Mouse (Mus musculus) heart, adult 11 months (tissue): Measurements from ENCODE around the gene B3galt4.
"Not testable (repeated sequence)": the region's sequence is repeated elsewhere in the genome, so short reads cannot be mapped to it uniquely, and the experiment has no call there.

Experiments used
- DNase-seq: peaks from one replicate; pipeline ENCODE4 v3.0.0; 2022

The B3galt4 gene

DNA sequence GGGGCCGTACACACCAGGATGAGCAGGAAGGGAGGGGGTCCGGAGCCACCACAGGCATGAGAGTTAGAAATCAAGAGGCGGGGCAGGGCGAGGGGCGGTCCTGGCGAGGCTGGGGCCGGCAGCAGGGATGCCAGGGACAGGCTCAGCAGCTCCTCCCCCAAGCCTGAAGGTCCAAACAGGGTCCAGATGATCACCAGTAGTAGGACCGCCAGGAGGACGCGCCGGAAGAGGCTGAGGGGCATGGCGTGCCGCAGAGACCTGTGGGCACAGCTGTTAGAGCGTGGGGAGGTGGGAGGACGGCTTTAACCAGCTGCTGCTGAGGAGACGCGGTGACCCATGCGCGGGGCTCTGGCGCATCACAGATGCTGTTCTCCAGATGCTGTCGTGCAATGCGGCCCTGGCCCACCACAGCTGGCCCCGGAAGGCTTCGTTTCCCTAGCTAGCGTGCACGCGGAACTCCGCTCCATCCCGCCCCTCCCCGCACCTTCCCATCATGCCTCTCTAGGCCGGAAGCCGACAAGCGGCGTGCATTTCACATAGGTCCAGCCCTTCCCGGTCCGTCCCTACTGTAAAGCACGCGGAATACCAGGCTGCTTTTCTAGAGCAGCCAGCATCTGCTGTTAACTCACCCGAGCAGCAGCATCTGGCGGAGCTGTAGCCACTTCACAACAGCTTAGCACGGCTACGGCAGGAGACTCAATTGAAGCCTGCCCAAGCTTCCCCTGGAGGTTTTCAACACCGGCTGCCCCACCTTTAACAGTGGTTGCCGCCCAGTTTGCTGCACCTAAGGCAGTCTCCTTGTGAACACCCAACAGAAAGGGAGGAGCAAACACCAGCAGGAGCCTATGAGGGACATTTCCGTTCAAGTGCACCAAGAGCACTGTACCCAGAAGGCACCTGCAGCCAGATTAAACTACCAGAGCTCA, at the start of gene B3galt4:
B3galt4 (minus strand) TSS at position 468 of the 926 bp plus-strand sequence.
- DNase-seq, result peak; percentile 98

DNA sequence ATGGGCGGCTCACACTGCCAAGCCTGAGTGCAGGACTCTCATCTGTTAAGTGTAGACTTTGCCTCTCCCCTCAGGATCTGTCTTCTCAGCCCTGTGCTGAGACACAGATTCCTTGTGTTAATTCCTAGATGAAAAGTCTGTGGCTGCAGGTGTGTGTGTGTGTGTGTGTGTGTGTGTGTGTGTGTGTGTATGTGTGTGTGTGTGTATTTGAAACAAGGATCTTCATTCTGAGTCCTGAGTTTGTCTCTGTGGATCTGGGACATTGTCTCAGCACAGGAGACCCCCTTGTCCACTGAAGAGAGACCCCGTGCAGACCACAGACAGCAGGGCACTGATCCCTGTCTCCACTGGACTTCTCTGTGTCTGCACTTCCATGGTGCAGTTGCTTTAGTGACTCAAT, 49.5 kb upstream of the B3galt4 start:
- DNase-seq, result not testable (repeated sequence)

DNA sequence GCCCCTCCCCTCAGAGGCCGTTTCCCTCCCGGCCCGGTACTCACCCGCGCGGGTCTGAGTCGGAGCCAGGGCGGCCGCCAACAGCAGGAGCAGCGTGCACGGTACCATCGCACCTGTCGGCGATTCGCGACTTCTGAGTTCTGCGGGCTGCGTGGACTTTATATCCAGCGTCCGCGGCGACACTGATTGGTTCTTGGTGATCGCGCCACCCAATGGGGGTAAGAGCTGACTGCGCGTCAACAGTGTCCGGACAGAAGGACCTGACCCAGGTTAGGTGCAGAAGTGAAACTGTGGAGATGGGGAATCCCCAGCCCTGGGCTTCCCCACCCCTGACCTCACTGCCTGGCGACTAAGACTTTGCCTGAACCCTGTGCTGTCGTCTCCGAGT, 48.9 kb upstream of the B3galt4 start, which contains the start of gene H2-K1:
H2-K1 (minus strand) TSS at position 198 of the 388 bp plus-strand sequence.
- DNase-seq, result peak; percentile 100

DNA sequence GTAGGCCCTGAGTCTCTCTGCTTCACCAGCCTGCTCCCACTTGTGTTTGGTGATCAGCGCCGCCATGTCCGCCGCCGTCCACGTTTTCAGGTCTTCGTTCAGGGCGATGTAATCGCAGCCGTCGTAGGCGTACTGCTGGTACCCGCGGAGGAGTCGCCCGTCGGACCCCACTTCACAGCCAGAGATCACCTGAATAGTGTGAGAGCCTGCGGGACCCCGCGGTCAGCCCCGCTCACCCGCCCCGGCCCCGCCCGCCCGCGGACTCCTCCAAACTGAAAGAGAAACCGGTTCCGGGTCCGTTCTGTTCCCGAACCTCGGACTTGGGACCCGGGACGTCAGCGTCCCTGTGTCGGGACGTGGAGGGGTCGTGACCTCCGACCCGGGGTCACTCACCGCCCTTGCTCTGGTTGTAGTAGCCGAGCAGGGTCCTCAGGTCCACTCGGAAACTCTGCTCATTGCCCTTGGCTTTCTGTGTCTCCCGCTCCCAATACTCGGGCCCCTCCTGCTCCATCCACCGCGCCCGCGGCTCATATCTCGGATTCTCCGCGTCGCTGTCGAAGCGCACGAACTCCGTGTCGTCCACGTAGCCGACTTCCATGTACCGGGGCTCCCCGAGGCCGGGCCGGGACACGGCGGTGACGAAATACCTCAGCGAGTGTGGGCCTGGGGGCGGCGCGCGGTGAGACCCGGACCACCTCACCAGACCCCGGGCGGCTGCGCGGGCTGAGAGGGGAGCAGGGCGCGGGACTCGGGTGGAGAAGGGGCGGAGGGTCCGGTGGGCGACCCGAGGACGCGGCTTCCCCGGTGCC, 48.3 kb upstream of the B3galt4 start:
- DNase-seq, result peak; percentile 97

DNA sequence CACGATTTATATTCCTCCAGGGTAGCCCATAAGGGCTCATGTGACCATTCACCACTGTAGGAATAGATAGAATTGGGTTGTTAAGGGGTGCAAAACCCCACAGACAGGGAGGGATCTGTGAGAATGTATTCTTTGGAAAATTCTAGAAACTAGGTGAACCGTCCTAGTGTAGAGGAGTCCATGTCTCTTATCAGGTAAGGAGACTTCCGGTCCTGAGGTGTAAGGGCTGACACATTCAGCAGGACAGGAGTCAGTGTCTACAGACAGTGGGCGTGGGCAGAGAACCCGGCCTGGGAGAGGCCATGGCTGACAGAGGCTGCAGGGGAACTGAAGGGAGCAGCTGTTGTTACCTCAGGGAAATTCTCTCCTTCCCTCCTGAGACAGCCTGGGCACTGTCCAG, 47.4 kb upstream of the B3galt4 start:
- peak; percentile 88 for DNase-seq

DNA sequence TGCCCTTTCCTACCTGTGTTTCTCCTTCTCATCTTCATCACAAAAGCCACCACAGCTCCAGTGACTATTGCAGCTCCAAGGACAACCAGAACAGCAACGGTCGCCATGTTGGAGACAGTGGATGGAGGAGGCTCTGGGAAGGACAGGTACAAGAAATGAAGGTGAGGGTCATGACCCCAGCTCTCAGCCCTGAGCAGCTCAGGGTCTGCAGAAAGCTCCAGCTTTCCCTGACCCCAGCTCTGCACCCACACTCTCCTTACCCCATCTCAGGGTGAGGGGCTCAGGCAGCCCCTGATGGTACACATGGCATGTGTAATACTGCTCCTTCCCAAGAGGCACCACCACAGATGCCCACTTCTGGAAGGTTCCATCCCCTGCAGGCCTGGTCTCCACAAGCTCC, 45.7 kb upstream of the B3galt4 start:
- DNase-seq, result peak; percentile 88

DNA sequence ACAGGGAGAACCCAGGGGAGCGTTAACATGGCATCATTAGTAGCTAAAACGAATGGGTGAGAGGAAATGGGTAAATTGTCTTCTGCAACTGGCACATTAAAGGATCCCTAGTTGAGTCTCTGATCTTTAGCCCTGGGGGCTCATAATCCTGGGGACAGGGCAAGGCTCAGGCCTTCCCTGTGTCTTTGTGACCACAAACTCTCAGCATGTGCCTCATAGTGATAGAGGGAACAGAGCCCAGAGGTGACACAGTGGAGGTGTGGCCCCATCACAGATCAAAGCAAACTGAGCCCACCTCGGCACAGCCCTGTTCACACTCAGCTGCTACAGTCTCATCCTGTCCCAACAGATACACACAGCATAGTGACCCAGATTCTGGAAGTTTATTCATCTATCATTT, 44.4 kb upstream of the B3galt4 start:
- DNase-seq, result no peak

DNA sequence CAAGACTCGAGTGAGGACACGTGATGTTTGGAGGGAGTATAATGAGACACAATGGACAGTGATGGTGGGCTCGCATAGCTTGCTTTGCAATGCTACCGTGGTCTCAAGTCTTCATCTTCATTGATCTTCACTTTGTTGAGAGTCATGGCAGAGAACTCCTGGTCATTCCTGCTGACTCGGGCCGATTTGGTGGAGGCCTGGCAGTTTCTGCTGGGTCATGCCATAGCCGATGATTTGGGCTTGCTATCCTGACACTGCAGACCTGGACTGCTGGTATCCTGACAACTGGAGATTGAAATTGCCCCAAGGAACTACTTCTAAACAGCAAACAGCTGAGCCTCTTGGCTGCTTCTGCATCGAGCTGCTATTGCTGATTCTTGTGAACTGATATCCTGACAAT, 43.7 kb upstream of the B3galt4 start:
- no peak for DNase-seq

DNA sequence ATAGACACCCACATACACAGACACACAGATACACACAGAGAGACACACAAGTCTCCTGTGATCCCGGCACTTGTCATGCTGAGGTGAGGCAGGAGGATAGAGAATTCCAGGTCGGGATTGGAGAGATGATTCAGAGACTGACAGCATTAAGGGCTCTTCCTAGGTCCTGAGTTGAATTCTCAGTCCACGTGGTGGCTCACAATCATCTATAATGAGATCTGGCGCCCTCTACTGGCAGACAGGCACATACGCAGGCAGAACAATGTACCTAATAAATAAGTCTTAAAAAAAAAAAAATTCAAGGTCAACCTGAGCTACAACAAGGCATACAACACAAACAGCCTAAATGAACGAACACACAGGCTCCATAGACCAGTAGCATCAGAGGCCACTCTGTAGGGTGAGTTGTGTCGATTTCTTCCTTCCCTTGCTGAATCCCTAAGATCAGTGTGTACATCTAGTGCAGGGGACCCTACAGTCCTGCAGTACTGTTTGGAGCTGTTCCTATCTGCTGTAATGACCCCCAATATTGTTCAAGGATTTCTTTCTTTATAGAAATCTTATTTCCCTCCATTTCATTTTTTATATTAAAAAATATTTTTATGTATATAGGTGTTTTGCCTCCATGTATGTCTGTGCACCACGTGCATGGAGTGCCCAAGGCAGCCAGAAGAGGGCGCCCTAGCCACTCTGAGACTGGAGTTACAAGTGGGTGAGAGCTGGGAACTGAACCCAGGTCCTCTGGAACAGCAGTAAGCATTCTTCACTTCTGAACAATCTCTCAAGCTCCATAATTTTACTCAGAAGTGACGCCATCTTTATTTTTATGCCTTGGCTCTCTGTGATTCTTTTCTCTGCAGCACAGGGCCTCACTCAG, 40.7 kb upstream of the B3galt4 start:
- DNase-seq, result no peak

DNA sequence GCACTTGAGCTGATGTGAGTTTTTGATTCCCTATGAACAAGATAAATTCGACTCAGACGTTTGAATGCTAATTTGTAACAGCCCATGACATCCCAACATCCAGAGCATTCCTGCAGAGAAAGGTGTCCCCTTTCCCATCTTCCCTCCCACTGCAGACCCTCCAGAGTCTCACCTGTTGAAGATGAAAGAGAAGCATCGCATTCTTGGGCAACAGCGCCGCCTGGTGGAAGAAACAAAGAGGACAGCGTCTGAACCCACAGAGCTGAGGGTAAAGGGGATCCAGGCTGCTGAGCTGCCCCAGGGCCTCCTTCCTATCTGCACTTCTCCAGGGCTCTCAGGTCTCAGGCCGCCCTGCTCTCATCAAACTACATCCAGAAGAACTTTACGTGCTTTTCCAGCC, 30.8 kb upstream of the B3galt4 start:
- DNase-seq, result peak; percentile 94

DNA sequence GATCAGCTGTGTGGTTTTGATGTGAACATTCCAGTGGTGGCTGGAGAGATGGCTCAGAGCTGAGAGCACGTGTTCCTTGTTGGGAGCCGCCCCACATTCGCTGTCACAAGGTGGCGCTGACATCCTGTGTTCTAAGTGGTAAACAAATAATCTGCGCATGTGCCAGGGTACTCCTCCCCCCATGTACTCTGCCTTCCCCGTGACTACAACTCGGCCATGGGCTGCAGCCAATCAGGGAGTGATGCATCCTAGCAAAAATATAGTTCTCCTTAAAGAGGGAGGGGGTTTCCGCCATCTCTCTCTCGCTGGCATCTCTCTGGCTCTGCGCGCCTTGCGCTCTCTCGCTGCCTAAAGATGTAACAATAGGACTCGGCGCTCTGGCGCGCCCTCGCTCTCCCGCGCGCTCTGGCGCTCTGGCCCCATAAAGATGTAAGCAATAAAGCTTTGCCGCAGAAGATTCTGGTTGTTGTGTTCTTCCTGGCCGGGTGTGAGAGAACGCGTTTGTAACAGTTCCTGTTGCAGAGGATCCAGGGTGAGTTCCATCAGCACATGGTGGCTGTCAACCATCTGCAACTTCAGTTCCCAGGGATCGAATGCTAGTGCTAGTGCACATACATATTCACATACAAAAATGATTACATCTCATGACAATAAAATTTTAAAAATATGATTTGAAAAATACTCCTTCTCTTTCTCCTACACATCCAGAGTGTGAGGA, 30.1 kb upstream of the B3galt4 start:
- DNase-seq, result peak; percentile 100

DNA sequence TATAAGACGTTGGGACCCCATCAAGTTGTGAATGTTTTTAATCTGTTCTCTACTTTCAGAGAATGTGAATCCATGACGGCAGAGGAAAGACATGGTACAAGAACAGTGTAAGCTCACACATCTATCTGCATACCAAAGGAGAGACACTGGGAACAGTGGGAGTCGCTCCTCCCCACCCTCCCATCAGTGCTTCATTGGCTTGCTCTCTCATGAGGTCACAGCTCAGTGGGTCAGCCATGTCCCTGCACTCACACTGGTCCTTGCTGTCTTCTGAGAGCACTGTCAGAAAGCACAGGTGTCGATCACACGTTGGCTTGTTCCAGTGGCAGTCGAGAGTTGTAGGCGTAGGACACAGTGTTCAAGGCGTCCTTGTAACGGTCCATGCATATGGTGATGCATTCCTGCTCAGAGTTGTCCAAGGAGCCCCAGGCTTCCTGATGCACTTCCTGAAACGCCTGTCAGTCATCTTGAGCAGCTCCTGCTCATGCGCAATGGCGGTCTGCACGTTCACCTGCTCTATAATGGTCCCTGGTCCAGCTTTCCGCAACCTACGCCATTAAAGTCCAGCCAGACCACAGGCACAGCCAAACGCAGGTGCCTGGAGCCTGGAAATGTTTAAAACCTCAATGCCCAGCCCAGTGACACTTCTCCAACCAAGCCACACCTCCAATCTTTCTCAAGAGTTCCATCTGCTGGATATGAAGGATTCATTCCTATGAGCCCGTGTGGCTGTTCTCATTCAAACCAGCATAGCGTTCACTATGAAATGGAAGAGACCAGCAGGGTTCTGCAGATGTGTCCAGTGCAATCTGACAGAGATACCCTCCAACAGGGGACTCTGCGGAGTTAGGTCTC, 29.1 kb upstream of the B3galt4 start:
- DNase-seq, result peak; percentile 90

DNA sequence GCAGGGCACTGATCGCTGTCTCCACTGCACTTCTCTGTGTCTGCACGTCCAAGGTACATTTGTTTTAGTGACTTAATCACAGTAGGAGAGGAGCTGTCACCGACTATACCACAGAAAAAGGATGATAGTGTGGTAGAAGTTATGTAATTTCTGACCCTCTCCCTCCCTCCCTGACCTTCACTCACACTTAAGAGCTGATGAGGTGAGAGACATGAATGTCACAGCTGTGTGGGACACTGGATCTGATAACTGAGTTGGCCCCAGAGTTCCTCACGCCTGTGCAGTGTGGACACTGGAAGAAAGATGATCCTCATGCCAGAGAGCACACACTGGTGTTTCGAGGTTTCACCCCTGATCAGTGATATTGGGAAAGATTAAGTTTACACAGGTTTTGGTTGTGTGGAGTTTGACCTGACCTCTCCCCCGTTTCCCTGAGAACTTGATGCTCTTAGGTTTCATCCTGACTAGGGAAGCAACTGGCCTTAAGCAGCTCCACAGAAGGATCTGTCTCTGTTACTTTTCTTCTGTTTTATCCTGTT, 28.3 kb upstream of the B3galt4 start:
- no peak for DNase-seq

DNA sequence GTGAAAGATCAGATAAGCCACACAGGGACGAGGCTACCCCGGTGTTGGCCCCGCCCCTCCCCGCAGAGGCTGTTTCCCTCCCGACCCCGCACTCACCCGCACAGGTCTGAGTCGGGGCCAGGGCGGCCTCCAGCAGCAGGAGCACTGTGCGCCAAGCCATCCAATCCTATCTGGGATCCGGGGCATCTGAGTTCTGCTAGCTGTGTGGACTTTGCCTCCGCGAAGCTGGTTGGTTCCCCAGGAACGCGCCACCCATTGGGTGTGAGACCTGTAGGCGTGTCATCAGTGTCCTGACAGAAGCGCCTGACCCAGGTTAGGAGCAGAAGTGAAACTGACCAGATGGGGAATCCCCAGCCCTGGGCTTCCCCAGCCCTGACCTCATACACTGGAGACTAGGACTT, 27.3 kb upstream of the B3galt4 start:
- DNase-seq, result peak; percentile 100

DNA sequence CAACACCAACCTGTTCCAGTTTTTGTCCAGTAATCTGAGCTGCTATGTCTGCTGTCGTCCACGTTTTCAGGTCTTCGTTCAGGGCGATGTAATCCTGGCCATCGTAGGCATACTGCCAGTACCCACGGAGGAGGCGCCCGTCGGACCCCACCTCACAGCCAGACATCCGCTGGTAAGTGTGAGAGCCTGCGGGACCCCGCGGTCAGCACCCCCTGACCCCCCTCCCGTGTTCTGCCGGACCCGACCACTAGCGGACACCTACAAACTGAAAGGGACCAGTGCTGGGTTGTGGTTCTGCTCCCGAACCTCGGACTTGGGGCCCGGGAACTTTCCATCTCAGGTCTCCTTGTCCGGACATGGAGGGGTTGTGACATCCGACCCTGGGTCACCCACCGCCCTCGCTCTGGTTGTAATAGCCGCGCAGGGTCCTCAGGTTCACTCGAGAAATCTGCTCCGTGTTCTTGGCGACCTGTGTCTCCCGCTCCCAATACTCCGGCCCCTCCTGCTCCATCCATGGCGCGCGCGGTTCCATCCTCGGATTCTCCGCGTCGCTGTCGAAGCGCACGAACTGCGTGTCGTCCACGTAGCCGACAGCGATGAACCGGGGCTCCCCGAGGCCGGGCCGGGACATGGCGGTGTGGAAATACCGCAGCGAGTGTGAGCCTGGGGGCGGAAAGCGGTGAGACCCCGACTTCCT, 26.7 kb upstream of the B3galt4 start:
- DNase-seq, result peak; percentile 95

DNA sequence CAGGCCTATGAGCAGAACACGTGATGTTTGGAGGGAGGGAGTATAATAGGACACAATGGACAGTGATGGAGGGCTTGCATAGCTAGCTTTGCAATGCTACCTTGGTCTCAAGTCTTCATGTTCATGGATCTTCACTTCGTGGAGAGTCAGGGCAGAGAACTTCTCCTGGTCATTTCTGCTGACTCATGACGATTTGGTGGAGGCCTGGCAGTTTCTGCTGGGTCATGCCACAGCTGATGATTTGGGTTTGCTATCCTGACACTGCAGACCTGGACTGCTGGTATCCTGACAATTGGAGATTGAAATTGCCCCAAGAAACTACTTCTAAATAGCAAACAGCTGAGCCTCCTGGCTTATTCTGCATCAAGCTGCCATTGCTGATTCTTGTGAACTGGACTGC, 22.3 kb upstream of the B3galt4 start:
- no peak for DNase-seq

DNA sequence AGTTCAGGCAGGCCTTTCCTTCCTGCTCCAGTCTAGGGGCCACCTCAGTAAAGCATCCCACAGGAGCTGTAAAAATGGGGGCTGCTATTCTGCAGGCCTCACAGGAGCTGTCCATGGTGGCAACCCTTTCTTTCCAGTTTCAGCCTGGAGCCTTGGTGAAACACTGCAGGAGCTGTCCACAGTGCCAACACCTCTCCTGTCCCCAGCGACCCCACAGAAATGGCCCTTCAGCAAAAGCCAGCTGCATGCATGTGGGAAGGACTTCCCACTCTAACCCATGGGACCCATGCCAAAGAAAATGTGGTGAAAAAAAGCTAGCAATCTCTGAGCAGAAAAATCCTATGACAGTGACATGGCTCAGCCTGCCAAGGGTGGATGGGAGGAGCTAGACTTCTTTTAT, 21.4 kb upstream of the B3galt4 start:
- DNase-seq, result peak; percentile 81

DNA sequence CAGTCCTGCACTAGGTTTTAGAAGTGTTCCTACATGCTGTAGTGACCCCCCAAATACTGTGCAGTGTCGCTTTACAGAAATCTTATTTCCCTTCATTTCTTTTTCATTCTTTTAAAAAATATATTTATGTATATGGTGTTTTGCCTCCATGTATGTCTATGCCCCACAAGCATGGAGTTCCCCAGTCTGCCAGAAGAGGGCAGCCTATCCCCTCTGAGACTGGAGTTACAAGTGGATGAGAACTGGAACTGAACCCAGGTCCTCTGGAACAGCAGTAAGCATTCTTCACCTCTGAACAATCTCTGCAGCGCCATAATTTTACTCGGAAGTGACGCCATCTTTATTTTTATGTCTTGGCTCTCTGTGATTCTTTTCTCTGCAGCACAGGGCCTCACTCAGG, 18.1 kb upstream of the B3galt4 start:
- DNase-seq, result peak; percentile 83

DNA sequence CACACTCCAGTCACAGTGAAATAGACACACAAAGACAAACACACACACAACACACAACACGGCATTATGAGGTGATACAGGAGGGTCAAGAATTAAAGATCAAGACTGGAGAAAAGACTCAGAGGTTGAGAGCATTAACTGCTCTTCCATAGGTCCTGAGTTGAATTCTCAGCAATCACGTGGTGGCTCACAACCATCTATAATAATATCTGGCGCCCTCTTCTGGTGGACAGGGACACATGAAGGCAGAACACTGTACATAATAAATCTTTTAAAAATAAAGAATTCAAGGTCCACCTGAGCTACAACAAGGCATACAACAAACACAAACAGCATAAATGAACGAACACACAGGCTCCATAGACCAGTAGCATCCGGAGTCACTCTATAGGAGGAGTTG, 17.6 kb upstream of the B3galt4 start:
- no peak for DNase-seq

DNA sequence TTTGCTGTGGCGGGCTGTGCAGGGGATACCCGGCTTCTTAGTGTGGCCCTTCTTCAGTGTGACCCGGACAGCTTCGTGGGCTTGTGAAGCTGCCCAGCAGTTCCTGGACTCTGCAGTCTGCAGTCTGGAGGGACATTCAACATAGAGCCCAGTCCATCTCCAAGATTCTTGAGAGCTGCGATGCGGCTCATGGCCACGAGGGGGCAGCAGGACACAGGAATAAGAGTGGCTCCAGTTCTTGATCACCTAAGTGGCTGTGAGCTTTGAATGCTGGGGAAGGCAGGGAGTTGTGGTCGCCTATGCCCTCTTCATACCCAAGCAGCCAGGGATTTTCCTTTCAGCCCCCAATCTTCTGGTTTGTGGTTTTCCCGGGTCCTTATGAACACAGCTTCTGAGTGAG, 17.2 kb upstream of the B3galt4 start:
- peak; percentile 96 for DNase-seq
